Mouse (Mus musculus) monocyte, adult 5-6 weeks (primary cell): Measurements from ENCODE around the gene Lefty2. TPM values are rescaled to one million over a fixed set of nuclear protein-coding genes. Genes with fewer than 3 reads are reported as not detected.
A peak's percentile ranks its signal among the peaks of the same experiment; 100 is the strongest.

Source experiments
- ATAC-seq: fragments of 153-309, 156-312 bp; replicated peaks from 2 replicates; pipeline ENCODE4 v1.8.0; 2017; ENCODE audit warnings: mild to moderate bottlenecking; ENCODE audit not compliant: low TSS enrichment, insufficient number of reproducible peaks, severe bottlenecking, poor library complexity, low FRiP score
- total RNA-seq: library from RNA; stranded (forward); fragments of 200-1000, 200-491, 200-594 nt; gene quantifications from 3 replicates; pipeline ENCODE4 v1.2.3, GENCODE M21; 2017

Gene Lefty2
- not detected in 3 replicates for total RNA-seq

GRCm38 (mm10) chr1:180892808-180893207, at the start of gene Lefty2:
Gene Lefty2, plus strand, starts transcription at chr1:180893108.
- no peak for ATAC-seq

- ATAC-seq: peak; percentile 51
Measured at GRCm38 (mm10) chr1:180848114-180848510, 44.8 kb upstream of the Lefty2 start.

- peak; percentile 51 for ATAC-seq
Measured at GRCm38 (mm10) chr1:180848511-180849241, 44.2 kb upstream of the Lefty2 start.

- no peak for ATAC-seq
Measured at GRCm38 (mm10) chr1:180849701-180850301, 43.1 kb upstream of the Lefty2 start.

GRCm38 (mm10) chr1:180850316-180851270, 42.3 kb upstream of the Lefty2 start, which contains the start of gene Sde2:
Gene Sde2, plus strand, starts transcription at chr1:180851127.
- ATAC-seq: peak; percentile 83

- no peak for ATAC-seq
Measured at GRCm38 (mm10) chr1:180858763-180859162, 34.1 kb upstream of the Lefty2 start.

GRCm38 (mm10) chr1:180860030-180860429, 32.9 kb upstream of the Lefty2 start:
- no peak for ATAC-seq

GRCm38 (mm10) chr1:180863606-180864005, 29.3 kb upstream of the Lefty2 start:
- ATAC-seq: 0 out of 2 replicates have a peak, but pooled peaks have one; percentile 46

GRCm38 (mm10) chr1:180866001-180866400, 26.9 kb upstream of the Lefty2 start:
- no peak for ATAC-seq

GRCm38 (mm10) chr1:180870122-180870650, 22.7 kb upstream of the Lefty2 start:
- ATAC-seq: no peak

- ATAC-seq: peak; percentile 78
Measured at GRCm38 (mm10) chr1:180873861-180874484, 18.9 kb upstream of the Lefty2 start.

GRCm38 (mm10) chr1:180874615-180875014, 18.3 kb upstream of the Lefty2 start:
- ATAC-seq: no peak

GRCm38 (mm10) chr1:180875126-180875525, 17.8 kb upstream of the Lefty2 start:
- ATAC-seq: no peak

- ATAC-seq: no peak
Measured at GRCm38 (mm10) chr1:180877466-180877865, 15.4 kb upstream of the Lefty2 start.

- ATAC-seq: no peak
Measured at GRCm38 (mm10) chr1:180881768-180882167, 11.1 kb upstream of the Lefty2 start.

GRCm38 (mm10) chr1:180883731-180884130, 9.2 kb upstream of the Lefty2 start:
- no peak for ATAC-seq

GRCm38 (mm10) chr1:180884484-180884883, 8.4 kb upstream of the Lefty2 start:
- ATAC-seq: 0 out of 2 replicates have a peak, but pooled peaks have one; percentile 24

GRCm38 (mm10) chr1:180888556-180889042, 4.3 kb upstream of the Lefty2 start:
- peak; percentile 72 for ATAC-seq
